Mouse (Mus musculus): ENCODE results near the gene Hif3a.

- TF ChIP-seq CTCF (IDR thresholded peaks at IDR 0.05; ENCODE audit: extremely low read depth, insufficient read depth, insufficient read length, insufficient replicate concordance) (peak; percentile 98), POLR2A (IDR thresholded peaks at IDR 0.05; ENCODE audit: low read depth, low read length) (no peak)
These were observed 62.6 kb downstream of the Hif3a start for GRCm38 (mm10) chr7:16999650-17000049.
